Mouse (Mus musculus): ENCODE results near the gene Txndc15.
A peak's percentile ranks its signal among the peaks of the same experiment; 100 is the strongest.
"Not testable (repeated sequence)": the region's sequence is repeated elsewhere in the genome, so short reads cannot be mapped to it uniquely, and the experiment has no call there.

Txndc15 gene

DNA sequence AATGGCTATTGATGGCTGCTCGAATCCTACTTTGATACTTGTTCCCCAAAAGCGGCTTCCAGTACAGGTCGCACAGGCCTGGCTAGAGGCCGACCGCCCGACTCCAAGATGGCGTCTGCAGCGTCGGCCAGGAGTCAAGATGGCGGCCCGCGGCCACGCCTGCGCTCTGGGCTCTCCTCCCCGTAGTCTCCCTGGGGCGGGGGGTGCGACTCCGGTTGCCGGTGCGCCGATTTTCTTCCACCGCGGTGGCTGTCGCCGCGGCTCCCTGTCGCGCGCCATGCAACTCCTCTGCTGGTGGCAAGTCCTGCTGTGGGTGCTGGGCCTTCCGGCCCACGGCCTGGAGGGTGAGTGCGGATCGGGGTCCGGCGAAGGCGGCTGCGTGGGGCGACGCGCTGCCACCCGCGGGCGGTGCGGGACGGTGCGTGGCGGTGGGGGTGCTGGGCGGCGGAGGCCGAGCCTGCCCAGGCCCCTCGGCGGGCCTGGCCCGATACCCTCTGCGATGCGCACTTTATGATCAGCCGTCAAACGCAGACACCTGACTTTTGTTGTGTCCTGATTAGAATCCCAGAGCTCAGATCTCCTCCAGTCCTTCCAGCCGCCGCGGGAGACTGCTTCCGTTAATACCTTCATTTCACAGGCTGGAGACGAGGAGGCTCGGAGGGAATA lies at the start of gene Txndc15:
Gene Txndc15 (plus strand): TSS at position 150 of the 666 bp plus-strand sequence.
- peak; percentile 89 for DNase-seq (ENCODE audit: low read depth)

- peak; percentile 63 for DNase-seq (ENCODE audit: low read depth)
Measured at GRCm38 (mm10) chr13:55668550-55668949, 45.9 kb upstream of the Txndc15 start.

DNA sequence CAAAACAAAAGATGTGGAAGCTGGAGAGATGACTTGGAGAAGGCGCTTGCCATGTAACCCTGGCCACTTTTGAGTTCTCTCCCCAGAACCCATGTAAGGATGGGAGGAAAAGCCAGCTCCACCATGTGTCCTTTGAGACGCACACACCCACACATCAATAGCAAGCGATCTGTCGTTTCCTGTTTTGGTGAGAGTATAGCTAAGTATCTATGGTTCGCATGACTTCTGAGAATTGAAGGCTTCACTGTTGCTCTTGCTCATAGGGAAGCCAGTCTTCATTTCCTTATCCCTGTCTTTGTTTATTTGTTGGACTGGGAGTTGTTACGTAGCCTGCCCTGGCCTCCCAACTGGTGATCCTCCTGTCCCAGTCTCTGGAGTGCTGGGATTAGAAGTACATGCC lies 41.7 kb upstream of the Txndc15 start:
- DNase-seq (ENCODE audit: low read depth) = peak; percentile 63

- DNase-seq (ENCODE audit: low read depth) = no peak
Measured at GRCm38 (mm10) chr13:55677364-55677763, 37.1 kb upstream of the Txndc15 start.

DNA sequence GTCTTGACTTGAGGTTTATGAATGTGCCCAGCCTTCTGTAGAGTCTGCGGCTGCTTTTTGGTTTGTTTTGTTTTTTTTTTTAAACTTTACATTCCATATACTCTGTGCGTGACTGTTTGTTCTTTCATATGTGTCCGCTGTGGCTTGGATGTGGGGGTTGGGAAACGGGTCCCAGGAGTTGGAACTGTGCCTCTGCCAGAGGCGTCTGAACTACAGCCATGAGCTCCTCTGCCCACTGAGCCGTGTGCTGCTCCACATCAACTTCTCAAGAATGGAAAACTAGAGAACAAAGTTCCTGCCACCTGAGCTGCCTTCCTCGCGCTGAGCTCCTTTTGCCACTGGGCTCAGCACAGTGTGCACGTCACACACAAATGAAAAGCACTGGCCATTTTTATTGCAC lies 32.2 kb upstream of the Txndc15 start:
- no peak for DNase-seq (ENCODE audit: low read depth)

DNA sequence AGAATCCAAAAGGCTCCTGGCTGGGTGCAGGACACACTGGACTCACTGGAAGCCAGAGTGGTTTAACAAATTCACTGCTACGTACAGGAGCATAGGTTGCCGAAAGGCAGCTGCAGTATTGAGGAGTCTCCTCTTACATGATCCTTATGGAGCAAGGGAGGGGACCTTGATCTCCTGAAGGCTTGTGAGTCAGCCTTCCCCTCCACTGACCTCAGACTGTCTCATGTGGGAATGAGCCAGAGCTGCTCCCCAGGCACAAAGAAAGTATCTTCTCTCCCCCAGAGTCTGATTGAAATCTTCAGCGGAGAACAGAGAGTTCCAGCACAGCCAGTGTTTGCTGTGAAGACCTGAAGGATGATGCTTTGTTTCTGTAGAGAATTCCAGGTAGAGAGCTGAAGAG lies 30.9 kb upstream of the Txndc15 start:
- DNase-seq (ENCODE audit: low read depth) = no peak

DNA sequence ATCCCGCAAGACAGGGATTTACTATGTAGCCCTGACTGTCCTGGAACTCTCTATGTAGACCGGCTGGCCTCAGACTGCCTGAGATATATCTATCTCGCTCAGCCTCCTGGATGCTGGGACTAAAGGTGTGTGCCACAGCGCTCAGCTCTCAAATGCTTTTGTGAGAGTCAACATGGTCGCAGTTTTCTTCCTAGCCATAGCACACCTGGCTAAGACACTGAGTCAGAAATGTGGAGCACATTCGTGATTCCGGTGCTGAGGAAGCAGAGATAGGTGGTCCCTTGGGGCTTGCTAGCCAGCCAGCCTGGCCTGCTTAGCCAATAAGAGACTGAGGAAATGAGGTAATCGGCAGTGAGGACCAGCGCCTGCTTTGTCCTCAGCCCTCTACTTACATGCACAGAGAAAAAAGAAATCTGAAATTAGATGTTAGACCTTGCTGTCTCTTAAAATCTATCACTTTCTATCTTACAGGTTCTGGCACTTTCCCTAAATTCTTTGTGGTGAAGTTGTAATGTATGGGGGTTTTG lies 28.3 kb upstream of the Txndc15 start:
- no peak for DNase-seq (ENCODE audit: low read depth)

GRCm38 (mm10) chr13:55687927-55688602 lies 26.4 kb upstream of the Txndc15 start:
- no peak for DNase-seq (ENCODE audit: low read depth)

DNA sequence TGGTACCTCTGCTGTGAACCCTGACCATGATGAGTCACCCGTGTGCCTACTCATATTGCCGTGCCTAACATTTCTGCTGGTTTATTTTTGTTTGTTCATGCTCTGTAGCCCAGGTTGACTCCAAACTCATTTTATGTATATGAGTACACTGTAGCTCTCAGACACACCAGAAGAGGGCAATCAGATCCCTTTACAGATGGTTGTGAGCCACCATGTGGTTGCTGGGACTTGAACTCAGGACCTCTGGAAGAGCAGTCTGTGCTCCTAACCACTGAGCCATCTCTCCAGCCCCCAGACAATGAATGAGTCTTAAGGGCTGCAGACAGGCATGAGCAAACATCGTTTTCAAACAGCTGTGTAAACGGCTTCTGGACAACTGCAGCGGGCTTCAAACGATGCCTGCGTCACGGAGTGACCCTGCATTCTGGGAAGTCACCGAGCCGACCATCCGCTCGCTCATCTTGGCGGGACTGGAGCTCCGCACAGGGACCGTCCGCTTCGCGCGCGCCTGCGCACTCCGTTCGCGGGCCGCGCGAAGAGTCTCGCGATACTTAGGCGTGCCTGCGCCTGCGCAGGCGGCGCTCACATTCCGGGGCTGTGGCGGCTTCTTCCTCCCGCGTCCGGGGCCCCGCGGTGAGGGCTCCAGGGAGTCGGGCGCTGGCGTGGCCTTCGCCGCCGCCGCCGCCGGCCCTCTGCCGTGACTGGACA lies 21.8 kb upstream of the Txndc15 start, which contains the start of gene B230219D22Rik:
Gene B230219D22Rik (plus strand): TSS at position 590 of the 708 bp plus-strand sequence.
- peak; percentile 95 for DNase-seq (ENCODE audit: low read depth)

GRCm38 (mm10) chr13:55693243-55693721 lies 21.2 kb upstream of the Txndc15 start:
- DNase-seq (ENCODE audit: low read depth) = peak; percentile 76

DNA sequence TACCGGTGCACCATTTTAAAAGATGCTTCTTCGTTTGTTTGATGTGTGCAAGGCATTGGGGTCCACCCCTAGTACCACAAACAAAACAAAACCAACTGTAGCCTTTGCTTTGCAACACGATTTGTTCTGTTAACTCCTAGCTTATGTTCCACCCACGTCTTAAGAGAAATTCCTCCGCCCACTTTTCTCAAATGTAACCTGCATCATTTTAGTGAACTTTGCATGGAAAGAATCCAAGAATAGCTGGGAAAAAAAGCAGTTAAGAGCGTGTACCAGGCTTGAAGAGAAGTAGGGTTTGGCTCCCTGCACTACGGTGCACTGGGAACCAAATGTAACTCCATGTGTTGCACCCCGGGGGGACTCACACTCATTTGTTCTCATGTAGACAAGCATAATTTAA lies 20.3 kb upstream of the Txndc15 start:
- DNase-seq (ENCODE audit: low read depth) = peak; percentile 63

- not testable (repeated sequence) for DNase-seq (ENCODE audit: low read depth)
Measured at GRCm38 (mm10) chr13:55695989-55696388, 18.5 kb upstream of the Txndc15 start.

DNA sequence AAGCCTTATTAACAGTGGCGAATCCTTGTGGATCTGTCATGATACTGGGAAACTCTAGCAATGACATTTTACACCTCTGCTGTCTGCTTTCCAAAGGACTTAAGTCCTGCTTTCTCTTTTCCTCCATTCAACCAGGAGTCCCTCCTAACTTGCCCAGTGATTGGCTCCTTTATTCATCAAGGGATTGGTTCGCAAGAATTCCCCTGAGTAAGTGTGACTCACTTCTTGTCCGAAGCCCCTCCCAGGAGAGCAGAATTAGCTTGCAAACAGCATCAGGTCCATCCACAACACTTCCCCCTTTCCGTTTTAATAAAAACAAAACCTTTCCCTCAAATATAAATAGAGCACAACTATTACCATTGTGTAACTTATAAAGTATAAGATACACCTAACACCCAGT lies 10.1 kb upstream of the Txndc15 start:
- no peak for DNase-seq (ENCODE audit: low read depth)

- no peak for DNase-seq (ENCODE audit: low read depth)
Measured at GRCm38 (mm10) chr13:55712846-55713245, 1.6 kb upstream of the Txndc15 start.

GRCm38 (mm10) chr13:55715167-55715512 lies 690 bp downstream of the Txndc15 start:
- no peak for DNase-seq (ENCODE audit: low read depth)

- peak; percentile 17 for DNase-seq (ENCODE audit: low read depth)
Measured at GRCm38 (mm10) chr13:55715908-55716510, 1.6 kb downstream of the Txndc15 start.

GRCm38 (mm10) chr13:55721516-55721915 lies 7.1 kb downstream of the Txndc15 start:
- DNase-seq (ENCODE audit: low read depth) = no peak

- DNase-seq (ENCODE audit: low read depth) = no peak
Measured at GRCm38 (mm10) chr13:55721995-55722394, 7.5 kb downstream of the Txndc15 start.

- no peak for DNase-seq (ENCODE audit: low read depth)
Measured at GRCm38 (mm10) chr13:55726598-55727119, 12.2 kb downstream of the Txndc15 start.

DNA sequence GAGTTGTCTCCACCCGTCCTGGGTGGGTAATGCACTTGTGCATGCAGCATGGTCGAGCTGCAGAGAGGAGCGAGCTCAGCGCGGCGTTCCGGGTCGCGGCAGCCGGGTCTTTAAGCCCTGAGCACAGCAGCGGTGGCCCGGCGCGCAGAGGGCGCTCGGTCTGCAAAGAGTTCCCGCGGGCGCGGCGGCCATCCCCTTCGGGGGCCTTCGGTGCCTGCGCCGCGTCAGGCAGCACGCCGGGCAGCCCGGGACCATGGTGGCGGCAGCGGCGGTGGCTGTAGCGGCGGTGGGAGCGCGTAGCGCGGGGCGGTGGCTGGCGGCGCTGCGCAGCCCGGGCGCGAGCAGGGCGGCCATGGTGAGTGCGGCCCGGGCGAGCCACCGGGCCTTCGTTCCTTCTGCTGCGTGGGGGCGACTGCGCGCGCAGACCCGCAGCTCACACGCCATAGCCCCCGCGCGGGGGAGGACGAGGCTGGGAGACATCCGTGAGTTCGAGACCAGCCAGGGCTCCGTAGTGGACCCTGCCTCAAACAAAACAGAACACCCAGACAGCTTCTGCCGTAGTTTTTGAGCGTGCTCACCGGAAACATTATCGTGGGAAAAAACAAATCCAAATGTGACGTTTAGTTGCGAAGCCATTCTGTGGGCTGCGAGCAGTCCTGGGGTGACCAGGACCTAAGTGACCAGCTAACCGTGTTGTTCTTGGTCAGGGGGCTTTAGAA lies 12.8 kb downstream of the Txndc15 start, which contains the start of gene Pcbd2:
Gene Pcbd2 (plus strand): TSS at position 249 of the 719 bp plus-strand sequence.
- peak; percentile 88 for DNase-seq (ENCODE audit: low read depth)

DNA sequence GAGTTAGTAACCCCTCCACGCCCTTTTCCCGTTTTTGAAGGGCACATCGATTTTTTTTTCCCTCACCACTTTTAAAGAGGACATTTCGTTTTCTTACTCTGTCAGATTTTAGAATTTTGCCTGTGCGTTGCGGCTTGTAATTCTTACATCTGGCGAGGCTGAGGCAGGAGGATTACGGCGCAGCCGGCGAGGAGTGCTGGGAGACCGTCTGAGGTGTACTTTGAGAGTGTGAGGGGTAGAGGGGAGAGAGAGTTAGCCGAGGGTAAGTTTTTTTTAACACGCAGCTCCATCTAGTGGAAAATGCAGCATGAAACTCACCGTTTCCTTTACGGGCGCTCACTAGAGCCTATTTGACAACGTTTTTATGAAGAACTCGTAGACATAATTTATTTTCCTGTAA lies 13.4 kb downstream of the Txndc15 start:
- DNase-seq (ENCODE audit: low read depth) = peak; percentile 89
